Mouse (Mus musculus) kidney, adult 9 months (tissue): ENCODE results near the gene Skp2.

Source experiments
- DNase-seq: peaks from one replicate; pipeline ENCODE4 v3.0.0; 2022

Gene Skp2

GRCm38 (mm10) chr15:9155325-9155724, at the start of gene Skp2:
TSS of gene Skp2 (minus strand) at chr15:9155425.
- no peak for DNase-seq

- DNase-seq, result no peak
Measured at GRCm38 (mm10) chr15:9198421-9198820, 43.2 kb upstream of the Skp2 start.

- peak; percentile 35 for DNase-seq
Measured at GRCm38 (mm10) chr15:9192685-9193084, 37.5 kb upstream of the Skp2 start.

GRCm38 (mm10) chr15:9189796-9190195, 34.6 kb upstream of the Skp2 start:
- DNase-seq, result no peak

GRCm38 (mm10) chr15:9183995-9184394, 28.8 kb upstream of the Skp2 start:
- DNase-seq, result no peak

GRCm38 (mm10) chr15:9177038-9177437, 21.8 kb upstream of the Skp2 start:
- DNase-seq, result no peak

- no peak for DNase-seq
Measured at GRCm38 (mm10) chr15:9164125-9164524, 8.9 kb upstream of the Skp2 start.

- no peak for DNase-seq
Measured at GRCm38 (mm10) chr15:9162557-9163070, 7.4 kb upstream of the Skp2 start.

GRCm38 (mm10) chr15:9140684-9141171, 14.5 kb downstream of the Skp2 start:
- DNase-seq, result peak; percentile 68

GRCm38 (mm10) chr15:9140252-9140680, 15.0 kb downstream of the Skp2 start, which contains the start of gene Lmbrd2:
TSS of gene Lmbrd2 (plus strand) at chr15:9140550.
- DNase-seq, result peak; percentile 98

GRCm38 (mm10) chr15:9139447-9139846, 15.8 kb downstream of the Skp2 start:
- no peak for DNase-seq

- DNase-seq, result peak; percentile 63
Measured at GRCm38 (mm10) chr15:9134891-9135507, 20.2 kb downstream of the Skp2 start.

- DNase-seq, result no peak
Measured at GRCm38 (mm10) chr15:9132693-9133443, 22.4 kb downstream of the Skp2 start.

GRCm38 (mm10) chr15:9131499-9131888, 23.7 kb downstream of the Skp2 start:
- no peak for DNase-seq

GRCm38 (mm10) chr15:9130772-9131498, 24.3 kb downstream of the Skp2 start:
- DNase-seq, result no peak

GRCm38 (mm10) chr15:9127051-9127791, 28.0 kb downstream of the Skp2 start:
- DNase-seq, result no peak

- DNase-seq, result no peak
Measured at GRCm38 (mm10) chr15:9124856-9125255, 30.4 kb downstream of the Skp2 start.

- no peak for DNase-seq
Measured at GRCm38 (mm10) chr15:9122989-9123388, 32.2 kb downstream of the Skp2 start.

- peak; percentile 51 for DNase-seq
Measured at GRCm38 (mm10) chr15:9120081-9120480, 35.1 kb downstream of the Skp2 start.

- peak; percentile 52 for DNase-seq
Measured at GRCm38 (mm10) chr15:9118852-9119251, 36.4 kb downstream of the Skp2 start.

GRCm38 (mm10) chr15:9114599-9114998, 40.6 kb downstream of the Skp2 start:
- DNase-seq, result peak; percentile 46

GRCm38 (mm10) chr15:9114131-9114530, 41.1 kb downstream of the Skp2 start:
- no peak for DNase-seq

GRCm38 (mm10) chr15:9113556-9113955, 41.7 kb downstream of the Skp2 start:
- no peak for DNase-seq
